Mouse (Mus musculus) bone marrow macrophage, adult 2 months (primary cell): ENCODE data around the gene Scg3.

Source experiments
- CTCF ChIP-seq: IDR thresholded peaks from 2 replicates; pipeline ENCODE4 v1.5.1; 2012; ENCODE audit warnings: low read depth, mild to moderate bottlenecking, low read length, moderate library complexity
- POLR2A ChIP-seq: IDR thresholded peaks from 2 replicates; pipeline ENCODE4 v1.6.1; 2012; ENCODE audit warnings: mild to moderate bottlenecking, low read depth, low read length, borderline replicate concordance

GRCm38 (mm10) chr9:75599191-75599841 lies 84.5 kb downstream of the Scg3 start:
- no peak for TF ChIP-seq CTCF
- no peak for TF ChIP-seq POLR2A
